Mouse (Mus musculus) yolk sac, embryonic 10.5 days (tissue): ENCODE data around the gene Gphn.

ENCODE experiments used
- DNase-seq: peaks from one replicate; pipeline ENCODE4 v3.0.0-alpha.2; 2017; ENCODE audit warnings: low spot score

Gene Gphn

GRCm38 (mm10) chr12:78727723-78728122 lies 501.5 kb downstream of the Gphn start:
- DNase-seq = no peak
